Mouse (Mus musculus) stomach, postnatal 0 days (tissue): ENCODE results near the gene Ogg1.

ENCODE experiments used
- CTCF ChIP-seq: IDR thresholded peaks from 2 replicates; pipeline ENCODE4 v1.5.1; 2016; ENCODE audit warnings: antibody characterized with exemption, low read depth, mild to moderate bottlenecking, moderate library complexity
- EP300 ChIP-seq: optimal IDR thresholded peaks from 2 replicates; pipeline ENCODE3; 2016; ENCODE audit warnings: antibody characterized with exemption

DNA sequence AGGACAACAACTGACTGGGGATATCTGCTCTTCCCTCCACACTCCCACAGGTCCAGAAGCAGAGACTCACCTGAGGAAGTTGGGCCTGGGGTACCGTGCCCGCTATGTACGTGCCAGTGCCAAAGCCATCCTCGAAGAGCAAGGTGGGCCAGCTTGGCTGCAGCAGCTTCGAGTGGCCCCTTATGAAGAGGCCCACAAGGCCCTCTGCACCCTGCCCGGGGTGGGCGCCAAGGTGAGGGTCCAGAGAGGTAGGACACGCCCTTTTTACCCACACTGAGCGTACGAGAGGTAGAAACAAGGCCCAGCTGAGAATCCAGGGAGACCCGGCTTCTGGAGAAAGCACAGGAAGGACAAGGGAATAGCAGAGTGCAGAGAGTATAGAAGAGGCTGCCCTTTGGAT, 4.9 kb downstream of the Ogg1 start:
- no peak for TF ChIP-seq EP300
- TF ChIP-seq CTCF = no peak
